Mouse (Mus musculus) liver, adult 2 months (tissue): ENCODE results near the gene Cad.

Source experiments
- CTCF ChIP-seq: fragments of 200-500 bp; IDR thresholded peaks from 2 replicates; pipeline ENCODE4 v1.5.1; 2011; ENCODE audit warnings: low read depth, low read length, control low read depth
- POLR2A ChIP-seq: fragments of 200-500 bp; IDR thresholded peaks from 2 replicates; pipeline ENCODE4 v1.6.1; 2011; ENCODE audit warnings: low read length, control low read depth; ENCODE audit not compliant: insufficient read depth; ENCODE audit errors: extremely low read depth

DNA sequence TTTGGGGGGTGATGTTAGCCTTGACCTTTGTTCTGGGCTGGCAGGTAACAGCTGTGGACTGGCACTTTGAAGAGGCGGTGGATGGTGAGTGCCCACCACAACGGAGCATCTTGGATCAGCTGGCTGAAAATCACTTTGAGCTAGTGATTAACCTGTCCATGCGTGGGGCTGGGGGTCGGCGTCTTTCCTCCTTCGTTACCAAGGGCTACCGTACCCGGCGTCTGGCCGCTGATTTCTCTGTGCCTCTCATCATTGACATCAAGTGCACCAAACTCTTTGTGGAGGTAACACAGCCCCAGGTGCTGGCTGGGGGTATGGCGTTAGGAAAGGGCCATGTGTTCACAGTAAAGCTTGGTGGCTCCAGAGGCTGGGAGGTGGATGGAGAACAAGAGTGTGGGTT, 17.2 kb downstream of the Cad start:
- TF ChIP-seq CTCF: no peak
- TF ChIP-seq POLR2A: no peak
